Mouse (Mus musculus) spleen, postnatal 0 days (tissue): ENCODE results near the gene Fastk. TPM values are rescaled to one million over a fixed set of nuclear protein-coding genes. Genes with fewer than 3 reads are reported as not detected.

ENCODE experiments used
- polyA plus RNA-seq: library from polyadenylated mRNA; unstranded; fragments of >200 nt; fragmentation: Nextera tagmentation; extraction: Ambion mirVana; gene quantifications from 2 replicates; pipeline ENCODE4 v1.2.1, GENCODE M21; 2015

The Fastk gene
- 45.3 and 48.4 TPM in 2 replicates for polyA plus RNA-seq

GRCm38 (mm10) chr5:24444746-24445427, at the start of gene Fastk:
Gene Fastk (minus strand): TSS chr5:24445287.

GRCm38 (mm10) chr5:24452030-24452690, 7.1 kb upstream of the Fastk start, which contains the start of gene Agap3:
Gene Agap3 (plus strand): TSS chr5:24452177.

DNA sequence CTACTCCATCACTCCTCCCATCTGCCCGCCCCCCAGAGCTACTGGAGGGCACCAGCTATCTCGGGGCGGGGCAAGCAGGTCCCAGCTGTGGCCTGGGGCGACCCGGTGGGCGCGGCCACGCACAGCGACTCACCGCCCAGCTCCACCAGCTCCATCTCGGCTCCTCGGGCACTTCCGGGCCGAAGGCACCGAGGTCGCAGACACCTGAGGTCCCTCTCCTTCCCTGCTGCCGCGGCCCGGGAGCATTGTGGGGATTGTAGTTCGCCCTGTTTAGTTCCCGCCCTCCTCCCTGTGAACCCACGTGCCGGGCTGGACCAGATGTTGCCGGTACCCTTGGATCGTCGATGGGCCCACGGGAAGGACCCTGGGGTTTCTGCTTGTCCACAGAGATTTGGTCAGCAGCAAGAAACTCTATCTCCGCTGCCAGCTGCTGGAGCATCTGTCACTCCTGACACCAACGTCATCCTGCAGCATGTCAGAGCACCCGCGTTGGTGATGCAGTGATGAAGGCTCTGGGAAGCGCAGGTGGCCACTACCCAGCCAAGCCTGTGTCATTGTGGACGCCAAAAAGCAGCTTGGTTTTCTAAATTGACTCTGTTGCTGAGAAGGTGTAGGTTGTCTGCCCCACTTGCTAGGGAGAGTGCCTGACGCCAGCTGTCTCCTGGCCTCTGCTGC, 2.7 kb upstream of the Fastk start, which contains the start of gene Tmub1:
TSS of gene Tmub1 (minus strand) at position 231 of the 675 bp plus-strand sequence.

GRCm38 (mm10) chr5:24423129-24424003, 21.7 kb downstream of the Fastk start, which contains the start of the genes Cdk5 and Slc4a2:
Gene Cdk5 (minus strand): TSS chr5:24423530.
Gene Slc4a2 (plus strand): TSS chr5:24423837.

GRCm38 (mm10) chr5:24413042-24413693, 31.9 kb downstream of the Fastk start, which contains the start of gene Asic3:
Gene Asic3 (plus strand): TSS chr5:24413392.

DNA sequence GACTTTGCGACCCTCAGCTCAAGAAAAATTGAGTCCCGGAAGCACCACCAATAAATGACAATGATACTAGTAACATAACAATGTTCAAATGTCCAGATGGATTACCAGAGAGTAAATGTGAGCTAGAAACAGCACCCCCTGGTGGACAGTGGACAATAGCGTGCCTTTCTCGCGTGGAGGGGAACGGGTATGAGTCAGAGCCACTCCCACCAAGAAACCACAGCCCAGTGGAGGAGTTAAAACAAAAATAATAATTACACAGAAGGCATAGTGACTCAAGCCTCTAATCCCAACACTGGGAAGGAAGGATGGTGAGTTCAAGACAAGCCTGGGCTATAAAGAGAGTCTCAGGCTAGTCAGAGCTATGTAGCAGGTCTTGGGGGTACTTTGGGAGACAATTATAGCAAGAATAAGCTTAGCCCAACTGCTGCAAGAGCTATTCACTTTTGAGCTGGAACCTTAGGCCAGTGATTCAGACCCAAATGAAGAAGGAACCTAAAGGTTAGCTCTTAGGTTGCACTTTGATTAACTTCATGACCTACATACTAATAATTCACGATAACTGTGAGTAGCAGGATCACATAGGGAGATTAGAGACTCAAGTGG, 51.6 kb downstream of the Fastk start, which contains the start of gene Abcb8:
TSS of gene Abcb8 (plus strand) at position 272 of the 606 bp plus-strand sequence.

GRCm38 (mm10) chr5:24391864-24392263, 53.2 kb downstream of the Fastk start, which contains the start of gene Atg9b:
Gene Atg9b (minus strand): TSS chr5:24392143.

Other genes starting within 250 kb of the Fastk start
- 0.69 and 0.80 TPM in 2 replicates for gene Kcnh2, start 93.7 kb downstream of the Fastk start, polyA plus RNA-seq
- gene Nos3, start 80.5 kb downstream of the Fastk start, polyA plus RNA-seq: 3.1 and 4.4 TPM in 2 replicates
- gene Atg9b, start 53.1 kb downstream of the Fastk start, polyA plus RNA-seq: 1.1 and 2.0 TPM in 2 replicates
- gene Abcb8, start 51.6 kb downstream of the Fastk start, polyA plus RNA-seq: 20.3 and 21.0 TPM in 2 replicates
- not detected in 2 replicates for gene Asic3, start 31.9 kb downstream of the Fastk start, polyA plus RNA-seq
- gene Cdk5, start 21.8 kb downstream of the Fastk start, polyA plus RNA-seq: 13.7 and 16.6 TPM in 2 replicates
- gene Slc4a2, start 21.4 kb downstream of the Fastk start, polyA plus RNA-seq: 9.1 and 10.4 TPM in 2 replicates
- gene Tmub1, start 2.6 kb upstream of the Fastk start, polyA plus RNA-seq: 6.6 and 8.3 TPM in 2 replicates
- gene Agap3, start 6.9 kb upstream of the Fastk start, polyA plus RNA-seq: 12.6 and 14.8 TPM in 2 replicates
- gene Gbx1, start 81.9 kb upstream of the Fastk start, polyA plus RNA-seq: 0.04 TPM in 1 of 2 replicates, not detected in the other
- gene Asb10, start 95.7 kb upstream of the Fastk start, polyA plus RNA-seq: 0.17 and 0.35 TPM in 2 replicates
- 0.07 and 0.10 TPM in 2 replicates for gene 4931409K22Rik, start 111.5 kb upstream of the Fastk start, polyA plus RNA-seq
- 47.8 and 49.0 TPM in 2 replicates for gene Abcf2, start 132.2 kb upstream of the Fastk start, polyA plus RNA-seq
- gene Chpf2, start 141.5 kb upstream of the Fastk start, polyA plus RNA-seq: 11.3 and 14.3 TPM in 2 replicates
- 2.4 and 3.6 TPM in 2 replicates for gene Smarcd3, start 179.1 kb upstream of the Fastk start, polyA plus RNA-seq
- gene Nub1, start 240.2 kb upstream of the Fastk start, polyA plus RNA-seq: 15.3 and 17.1 TPM in 2 replicates